9 mouse cellular contexts compared by ENCODE assay signal in genomic region chr1:171361106-171362103, GRCm38 (mm10). TPM values are rescaled to one million over a fixed set of nuclear protein-coding genes. Genes with fewer than 3 reads are reported as not detected.
DNase-seq lines count a peak whose midpoint lies in the region; ATAC-seq and TF ChIP-seq lines count a peak whose summit lies in the region.
"Had no signal": no experiment of that assay in that cellular context is flagged by ENCODE, and none has a peak within 500 bp of the region (broad histone marks: within the 10 kb centered on the region; RNA-seq: fewer than 3 reads in every experiment).

No protein-coding gene starts in this region.

- H3K4me1 ChIP-seq in forebrain, embryonic 12.5 days: peaks cover 10% of the 10 kb centered on the region
- peaks cover 12% of the 10 kb centered on the region; the same call in 1 of the 2 replicates for H3K4me1 ChIP-seq in hindbrain, embryonic 12.5 days
- peaks cover 3% of the 10 kb centered on the region; the same call in 1 of the 2 replicates for H3K4me1 ChIP-seq in lung, postnatal 0 days (ENCODE audit: insufficient read depth, low read depth, low read length)

- peak; percentile 71 for ATAC-seq in cerebellum, adult (ENCODE audit: insufficient number of reproducible peaks, low FRiP score, low TSS enrichment)
- peak; percentile 73 for ATAC-seq in forebrain, embryonic 12.5 days (ENCODE audit: low FRiP score)
- peak; percentile 81 for ATAC-seq in hindbrain, embryonic 12.5 days (ENCODE audit: low FRiP score)
- ATAC-seq in lung, postnatal 0 days: peak; percentile 74

- TF ChIP-seq EP300 in lung, postnatal 0 days (IDR thresholded peaks at IDR 0.05): no peak

- H3K9me3 ChIP-seq in forebrain, embryonic 12.5 days: no peaks in the 10 kb centered on the region
- H3K9me3 ChIP-seq in hindbrain, embryonic 12.5 days (replicated peaks): peaks cover 3% of the 10 kb centered on the region
- peaks cover 7% of the 10 kb centered on the region for H3K9me3 ChIP-seq in lung, postnatal 0 days (ENCODE audit: low read length)

- peak; percentile 85 for DNase-seq in Muller cell, postnatal 12 days (ENCODE audit: inconsistent ontology term)
- DNase-seq in layer of hippocampus, adult 9-10 months (ENCODE audit: low spot score): peak; percentile 59
- peak; percentile 91 for DNase-seq in lung, postnatal 0 days (ENCODE audit: low spot score)
- peak; percentile 90 for DNase-seq in retina, postnatal 1 day
- peak; percentile 66 to 67 for DNase-seq in thymus, postnatal 36 days

- peak overlapping the region; percentile 80 for H3K27ac ChIP-seq in forebrain, embryonic 12.5 days
- H3K27ac ChIP-seq in hindbrain, embryonic 12.5 days: peak overlapping the region; percentile 66
- peak overlapping the region; percentile 55 for H3K27ac ChIP-seq in lung, postnatal 0 days (ENCODE audit: low read length)

- peak overlapping the region; percentile 81 for H3K4me2 ChIP-seq in forebrain, embryonic 12.5 days
- peak overlapping the region; percentile 84 for H3K4me2 ChIP-seq in hindbrain, embryonic 12.5 days (replicated peaks)
- H3K4me2 ChIP-seq in lung, postnatal 0 days (replicated peaks; ENCODE audit: low read depth, low read length): peak overlapping the region; percentile 56

- H3K4me3 ChIP-seq in forebrain, embryonic 12.5 days (replicated peaks): peak overlapping the region; percentile 52
- peak overlapping the region; percentile 45 for H3K4me3 ChIP-seq in hindbrain, embryonic 12.5 days
- peak overlapping the region; percentile 43 for H3K4me3 ChIP-seq in lung, postnatal 0 days (ENCODE audit: low read depth, low read length)
- H3K4me3 ChIP-seq: myocyte had no signal

- no peaks in the 10 kb centered on the region for H3K27me3 ChIP-seq in forebrain, embryonic 12.5 days
- H3K27me3 ChIP-seq in hindbrain, embryonic 12.5 days: no peaks in the 10 kb centered on the region
- H3K27me3 ChIP-seq in lung, postnatal 0 days (replicated peaks; ENCODE audit: insufficient read depth, low read length): no peaks in the 10 kb centered on the region

- 29% methylated on average over 16 of the region's 16 CpGs for WGBS in forebrain, embryonic 12.5 days
- 37% methylated on average over 16 of the region's 16 CpGs for WGBS in hindbrain, embryonic 12.5 days
- 30% methylated on average over 16 of the region's 16 CpGs for WGBS in lung, postnatal 0 days

- H3K9ac ChIP-seq in forebrain, embryonic 12.5 days: peak overlapping the region; percentile 63
- H3K9ac ChIP-seq in hindbrain, embryonic 12.5 days: peak overlapping the region; percentile 65
- peak overlapping the region; percentile 42 for H3K9ac ChIP-seq in lung, postnatal 0 days (replicated peaks; ENCODE audit: low read depth)

- H3K36me3 ChIP-seq in forebrain, embryonic 12.5 days (replicated peaks): peaks cover 19% of the 10 kb centered on the region
- peaks cover 8% of the 10 kb centered on the region for H3K36me3 ChIP-seq in hindbrain, embryonic 12.5 days
- peaks cover 6% of the 10 kb centered on the region for H3K36me3 ChIP-seq in lung, postnatal 0 days (ENCODE audit: insufficient read depth, low read length)

- TF ChIP-seq CTCF in lung, postnatal 0 days (IDR thresholded peaks at IDR 0.05): peak; percentile 96

RNA-seq across cellular contexts. Expression of gene Klhdc9, which starts 0.8 kb away (rescaled TPM):
- polyA plus RNA-seq in forebrain, embryonic 12.5 days (2016; fragmentation: Nextera tagmentation; extraction: Ambion mirVana): 2.5 and 2.6 TPM in 2 replicates
- polyA plus RNA-seq in hindbrain, embryonic 12.5 days (2016; fragmentation: Nextera tagmentation; extraction: Ambion mirVana): 2.0 and 3.6 TPM in 2 replicates
- 4.0 and 4.5 TPM in 2 replicates for polyA plus RNA-seq in lung, postnatal 0 days (2015; fragmentation: Nextera tagmentation; extraction: Ambion mirVana)
- polyA plus RNA-seq: myocyte had no signal

RNA-seq across cellular contexts. Expression of gene Nectin4, which starts 8.5 kb away (rescaled TPM):
- polyA plus RNA-seq in forebrain, embryonic 12.5 days (2016; fragmentation: Nextera tagmentation; extraction: Ambion mirVana): 1.0 and 1.1 TPM in 2 replicates
- polyA plus RNA-seq in hindbrain, embryonic 12.5 days (2016; fragmentation: Nextera tagmentation; extraction: Ambion mirVana): 1.6 and 1.7 TPM in 2 replicates
- polyA plus RNA-seq in lung, postnatal 0 days (2015; fragmentation: Nextera tagmentation; extraction: Ambion mirVana): 10.1 and 10.2 TPM in 2 replicates

RNA-seq across cellular contexts. Expression of gene Pfdn2, which starts 15.9 kb away (rescaled TPM):
- polyA plus RNA-seq in forebrain, embryonic 12.5 days (2016; fragmentation: Nextera tagmentation; extraction: Ambion mirVana): 167 and 178 TPM in 2 replicates
- 134 and 149 TPM in 2 replicates for polyA plus RNA-seq in hindbrain, embryonic 12.5 days (2016; fragmentation: Nextera tagmentation; extraction: Ambion mirVana)
- polyA plus RNA-seq in lung, postnatal 0 days (2015; fragmentation: Nextera tagmentation; extraction: Ambion mirVana): 64.1 and 72.7 TPM in 2 replicates

RNA-seq across cellular contexts. Expression of gene Nit1, which starts 16.0 kb away (rescaled TPM):
- 46.4 and 48.7 TPM in 2 replicates for polyA plus RNA-seq in forebrain, embryonic 12.5 days (2016; fragmentation: Nextera tagmentation; extraction: Ambion mirVana)
- 47.4 and 48.1 TPM in 2 replicates for polyA plus RNA-seq in hindbrain, embryonic 12.5 days (2016; fragmentation: Nextera tagmentation; extraction: Ambion mirVana)
- 39.9 and 45.5 TPM in 2 replicates for polyA plus RNA-seq in lung, postnatal 0 days (2015; fragmentation: Nextera tagmentation; extraction: Ambion mirVana)

RNA-seq across cellular contexts. Expression of gene Arhgap30, which starts 27.3 kb away (rescaled TPM):
- 0.69 and 0.75 TPM in 2 replicates for polyA plus RNA-seq in forebrain, embryonic 12.5 days (2016; fragmentation: Nextera tagmentation; extraction: Ambion mirVana)
- polyA plus RNA-seq in hindbrain, embryonic 12.5 days (2016; fragmentation: Nextera tagmentation; extraction: Ambion mirVana): 0.83 and 0.98 TPM in 2 replicates
- polyA plus RNA-seq in lung, postnatal 0 days (2015; fragmentation: Nextera tagmentation; extraction: Ambion mirVana): 3.5 and 4.1 TPM in 2 replicates

Comparison
In these comparisons a context has a peak if more than half of its experiments do, and no peak if none do; other contexts are left out.
1. Peak in every context shown above with its lines: DNase-seq, ATAC-seq, H3K4me3 ChIP-seq and H3K27ac ChIP-seq.